Mouse (Mus musculus) heart, adult 2 months (tissue): ENCODE measurements around the gene Gm10134.

ENCODE experiments used
- CTCF ChIP-seq: fragments of 200-600 bp; IDR thresholded peaks from 2 replicates; pipeline ENCODE4 v1.8.1; 2022; ENCODE audit warnings: antibody characterized with exemption, mild to moderate bottlenecking, moderate library complexity
- POLR2A ChIP-seq: fragments of 200-500 bp; IDR thresholded peaks from 2 replicates; pipeline ENCODE4 v1.6.1; 2011; ENCODE audit warnings: mild to moderate bottlenecking, low read depth, low read length, control low read depth; ENCODE audit not compliant: insufficient read depth

DNA sequence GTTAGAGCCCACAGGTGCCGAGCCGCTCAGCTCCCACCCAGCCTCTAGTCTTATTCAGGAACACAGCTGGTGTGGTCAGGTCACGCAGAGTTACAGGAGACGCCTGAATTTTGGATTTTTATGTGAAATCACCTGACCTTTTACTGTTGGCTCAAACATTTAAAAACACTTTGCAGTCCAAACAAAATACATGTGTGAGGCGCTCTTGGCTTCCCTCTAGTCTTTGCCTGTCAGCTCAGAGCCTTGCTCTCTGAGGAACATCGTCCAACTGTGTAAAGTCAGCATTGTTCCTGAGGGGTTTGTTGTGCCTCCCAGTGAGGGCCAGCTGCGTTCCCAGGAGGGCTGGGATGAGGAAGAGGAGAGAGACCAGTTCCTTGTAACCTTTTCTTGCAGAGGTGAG is 24.4 kb downstream of the Gm10134 start:
- TF ChIP-seq CTCF (no peak), POLR2A (no peak)
